Mouse (Mus musculus): ENCODE data around the gene Fyn. TPM values are rescaled to one million over a fixed set of nuclear protein-coding genes. Genes with fewer than 3 reads are reported as not detected.

Gene Fyn
- polyA plus RNA-seq, 1 experiment from 2014 or later: 105 TPM

DNA sequence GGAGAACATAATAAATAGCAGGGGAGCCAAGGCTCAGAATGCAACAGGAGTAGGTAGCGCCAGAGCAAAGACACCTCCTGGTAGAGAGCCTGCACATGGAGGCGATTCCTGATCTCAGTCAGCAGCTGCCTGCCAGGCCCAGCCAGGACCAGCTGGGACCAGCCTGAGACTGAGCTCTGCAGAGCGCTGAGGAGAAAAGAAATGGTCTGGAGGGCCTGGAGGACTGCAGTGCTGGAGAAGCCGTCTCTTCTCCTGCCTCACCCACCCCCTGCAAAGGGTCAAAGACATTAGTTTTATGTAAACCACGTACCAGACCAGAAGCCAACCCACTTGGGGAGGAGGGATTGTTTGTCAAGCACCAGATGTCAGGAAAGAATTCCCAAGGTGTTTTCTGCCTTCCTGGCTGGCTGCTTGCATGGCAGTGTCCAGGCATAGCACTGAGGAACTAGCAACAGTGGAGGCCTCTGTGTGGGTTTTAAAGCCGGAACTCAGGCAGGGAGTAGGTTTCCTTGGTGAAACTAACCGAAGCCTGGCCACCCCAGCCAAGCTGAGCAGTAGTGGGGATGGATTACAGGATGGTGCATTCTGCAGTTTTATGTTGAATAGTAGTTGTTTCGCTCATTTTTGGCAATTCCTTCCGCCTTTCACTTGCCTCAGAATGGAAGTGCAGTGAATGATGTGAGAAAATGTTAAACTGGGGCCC, 165.8 kb downstream of the Fyn start:
- WGBS: 39% methylated on average over 9 of the region's 9 CpGs
- Histone ChIP-seq H3K4me1 (replicated peaks; ENCODE audit: control insufficient read depth, insufficient read depth, low read length) (peaks cover 46% of the 10 kb centered on the region), H3K36me3 (replicated peaks; ENCODE audit: control insufficient read depth, insufficient read depth) (peaks cover 36% of the 10 kb centered on the region), H3K4me2 (replicated peaks) (no peak overlapping the region), H3K9me3 (ENCODE audit: control insufficient read depth, low read length) (no peaks in the 10 kb centered on the region), H3K27ac (peak overlapping the region; percentile 84), H3K27me3 (ENCODE audit: control insufficient read depth, insufficient read depth, low read length) (no peaks in the 10 kb centered on the region), H3K4me3 (replicated peaks; ENCODE audit: low read length) (no peak overlapping the region), H3K9ac (peak overlapping the region; percentile 22)
- DNase-seq (ENCODE audit: low spot score): no peak
- ATAC-seq (ENCODE audit: low FRiP score): peak; percentile 28; the same call in 1 of the 2 replicates

DNA sequence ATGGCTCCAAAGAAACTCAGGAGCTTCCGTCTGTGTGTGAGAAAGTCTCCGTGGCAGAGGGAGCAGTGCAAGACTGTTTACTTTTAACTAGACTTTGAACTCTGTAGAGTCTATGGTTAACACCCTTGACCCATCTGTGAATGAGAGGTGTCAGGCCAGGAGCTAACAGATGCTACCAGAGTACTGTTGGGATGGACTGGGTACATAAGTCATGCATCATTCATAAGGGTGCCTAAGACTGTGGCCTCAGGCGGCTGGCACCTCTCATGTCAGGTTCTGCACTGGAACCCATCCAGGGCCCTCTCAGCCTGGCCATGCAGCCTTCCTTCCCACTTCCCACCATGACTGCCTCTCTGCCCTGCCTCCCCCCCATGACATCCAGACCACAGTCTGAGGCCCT, 166.7 kb downstream of the Fyn start:
- Histone ChIP-seq H3K4me3 (replicated peaks; ENCODE audit: low read length) (no peak overlapping the region), H3K36me3 (replicated peaks; ENCODE audit: control insufficient read depth, insufficient read depth) (peaks cover 27% of the 10 kb centered on the region), H3K9ac (no peak overlapping the region), H3K4me1 (replicated peaks; ENCODE audit: control insufficient read depth, insufficient read depth, low read length) (peaks cover 55% of the 10 kb centered on the region), H3K27ac (peak overlapping the region; percentile 84), H3K9me3 (ENCODE audit: control insufficient read depth, low read length) (no peaks in the 10 kb centered on the region), H3K27me3 (ENCODE audit: control insufficient read depth, insufficient read depth, low read length) (no peaks in the 10 kb centered on the region), H3K4me2 (replicated peaks) (no peak overlapping the region)
- WGBS: 59% methylated on average over 3 of the region's 3 CpGs
- DNase-seq (ENCODE audit: low spot score) (no peak), ATAC-seq (ENCODE audit: low FRiP score) (0 out of 2 replicates have a peak, but pooled peaks have one; percentile 12)

DNA sequence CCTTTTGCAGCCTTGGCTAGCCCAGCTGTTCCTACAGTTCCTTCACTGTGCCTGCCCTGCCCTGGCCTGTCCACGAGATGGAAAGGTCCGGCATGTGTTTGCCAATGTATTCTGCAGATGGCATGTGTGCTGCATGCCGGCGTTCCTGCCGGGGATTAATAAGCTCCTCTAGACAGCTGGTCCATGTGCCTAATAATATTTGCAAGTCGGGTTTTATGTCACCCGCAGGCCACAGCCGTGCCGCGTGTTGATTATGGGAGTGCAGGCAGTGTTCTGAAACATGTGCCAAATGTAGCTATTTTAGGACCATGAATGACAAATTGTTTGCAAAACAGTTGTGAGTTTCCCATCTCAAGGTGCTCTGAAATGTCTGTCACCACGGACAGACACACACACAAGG, 167.6 kb downstream of the Fyn start:
- Histone ChIP-seq H3K9me3 (ENCODE audit: control insufficient read depth, low read length) (no peaks in the 10 kb centered on the region), H3K27ac (peak overlapping the region; percentile 84), H3K4me1 (replicated peaks; ENCODE audit: control insufficient read depth, insufficient read depth, low read length) (peaks cover 62% of the 10 kb centered on the region), H3K36me3 (replicated peaks; ENCODE audit: control insufficient read depth, insufficient read depth) (peaks cover 26% of the 10 kb centered on the region), H3K9ac (0 out of 2 replicates have a peak overlapping the region, but pooled peaks have one; percentile 12), H3K4me2 (replicated peaks) (no peak overlapping the region), H3K27me3 (ENCODE audit: control insufficient read depth, insufficient read depth, low read length) (no peaks in the 10 kb centered on the region), H3K4me3 (replicated peaks; ENCODE audit: low read length) (no peak overlapping the region)
- ATAC-seq (ENCODE audit: low FRiP score): peak; percentile 28; the same call in 1 of the 2 replicates
- 32% methylated on average over 11 of the region's 11 CpGs for WGBS
- DNase-seq (ENCODE audit: low spot score): no peak

DNA sequence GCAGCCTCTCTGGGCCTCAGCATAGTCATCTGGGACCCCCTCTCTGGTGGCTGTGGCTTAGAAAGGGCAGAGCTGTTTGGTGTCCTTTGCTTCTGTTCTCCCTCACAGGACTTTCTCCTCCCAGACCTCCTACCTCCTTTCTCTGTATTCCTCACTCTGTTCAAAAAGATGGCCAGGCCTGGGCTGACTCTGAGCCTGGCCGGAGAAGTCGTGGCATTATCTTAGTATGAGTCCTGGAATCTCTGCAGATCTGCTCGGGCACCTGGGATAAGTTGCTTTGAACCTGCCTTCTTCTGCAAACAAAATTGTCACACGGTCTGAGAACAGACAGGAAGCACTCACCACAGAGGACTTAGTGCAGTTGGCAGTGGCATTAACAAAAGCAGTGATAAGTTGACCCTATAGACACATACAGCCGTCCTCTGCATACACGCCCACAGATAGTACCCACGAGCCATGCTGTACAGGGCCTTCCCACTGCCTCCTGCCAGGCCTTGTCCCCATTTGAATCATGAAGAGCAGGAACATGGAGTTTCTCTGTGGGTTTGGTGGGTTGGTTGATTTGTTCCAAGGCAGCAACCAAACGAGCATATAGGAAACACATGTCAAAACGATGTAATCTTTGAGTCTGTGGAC, 171.5 kb downstream of the Fyn start:
- ATAC-seq (ENCODE audit: low FRiP score) (no peak), DNase-seq (ENCODE audit: low spot score) (no peak)
- peaks cover 70% of the 10 kb centered on the region for H3K4me1 ChIP-seq (replicated peaks; ENCODE audit: control insufficient read depth, insufficient read depth, low read length)
- H3K27me3 ChIP-seq (ENCODE audit: control insufficient read depth, insufficient read depth, low read length): no peaks in the 10 kb centered on the region
- H3K4me2 ChIP-seq (replicated peaks): no peak overlapping the region
- WGBS: 48% methylated on average over 9 of the region's 9 CpGs
- peaks cover 13% of the 10 kb centered on the region; the same call in 1 of the 2 replicates for H3K36me3 ChIP-seq (replicated peaks; ENCODE audit: control insufficient read depth, insufficient read depth)
- H3K4me3 ChIP-seq (replicated peaks; ENCODE audit: low read length): no peak overlapping the region
- 0 out of 2 replicates have a peak overlapping the region, but pooled peaks have one; percentile 35 for H3K9ac ChIP-seq
- no peaks in the 10 kb centered on the region for H3K9me3 ChIP-seq (ENCODE audit: control insufficient read depth, low read length)
- peak overlapping the region; percentile 99 for H3K27ac ChIP-seq

DNA sequence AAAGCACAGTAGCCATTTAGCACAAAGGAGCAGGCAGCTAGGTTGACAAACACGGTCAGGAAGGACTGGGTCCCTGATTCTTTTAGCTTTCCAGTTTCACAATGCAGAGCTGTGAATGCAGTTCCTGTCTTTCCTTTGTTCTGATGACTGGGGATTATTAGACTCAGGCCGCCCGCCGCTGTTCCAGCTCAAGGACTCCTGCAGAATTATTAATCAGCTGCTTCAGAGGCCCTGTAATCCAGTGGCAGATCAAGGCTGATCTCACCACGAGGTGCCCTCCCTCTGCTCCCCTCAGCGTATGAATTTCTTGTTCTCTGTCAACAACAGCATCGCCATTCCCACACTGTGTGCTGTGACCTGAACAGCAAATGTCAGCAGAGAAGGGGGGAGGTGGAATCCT, 172.3 kb downstream of the Fyn start:
- DNase-seq (ENCODE audit: low spot score) (peak; percentile 83), ATAC-seq (ENCODE audit: low FRiP score) (peak; percentile 84)
- H3K4me2 ChIP-seq (replicated peaks): no peak overlapping the region

DNA sequence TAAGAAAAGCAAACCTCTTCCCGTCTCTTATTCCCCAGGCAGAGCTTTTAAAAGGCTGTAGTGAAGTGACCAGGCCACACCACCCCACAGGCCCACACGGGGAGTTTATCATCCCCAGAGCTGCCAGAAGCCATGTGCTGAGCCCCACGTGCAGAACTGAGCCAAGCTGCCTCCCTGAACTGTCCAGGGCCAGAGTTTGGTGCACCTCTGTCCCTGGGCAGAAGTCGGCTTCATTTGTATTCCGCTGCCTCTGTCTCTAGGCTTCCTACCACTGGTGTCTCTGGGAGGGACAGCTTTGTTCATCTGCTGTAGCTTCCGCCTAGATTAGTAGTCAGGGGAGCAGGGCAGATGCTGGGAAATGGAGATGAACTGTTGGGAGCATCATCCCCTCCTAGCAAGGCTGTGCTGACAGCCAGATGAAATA, 172.8 kb downstream of the Fyn start:
- 10% methylated on average over 6 of the region's 6 CpGs for WGBS
- 0 out of 2 replicates have a peak overlapping the region, but pooled peaks have one; percentile 11 for H3K4me2 ChIP-seq (replicated peaks)

More for the DNA sequence above, 172.3 kb downstream of the Fyn start:
- Histone ChIP-seq H3K9ac (peak overlapping the region; percentile 56), H3K36me3 (replicated peaks; ENCODE audit: control insufficient read depth, insufficient read depth) (peaks cover 13% of the 10 kb centered on the region; the same call in 1 of the 2 replicates), H3K4me1 (replicated peaks; ENCODE audit: control insufficient read depth, insufficient read depth, low read length) (peaks cover 65% of the 10 kb centered on the region), H3K27ac (peak overlapping the region; percentile 99), H3K9me3 (ENCODE audit: control insufficient read depth, low read length) (no peaks in the 10 kb centered on the region), H3K4me3 (replicated peaks; ENCODE audit: low read length) (no peak overlapping the region), H3K27me3 (ENCODE audit: control insufficient read depth, insufficient read depth, low read length) (no peaks in the 10 kb centered on the region)
- WGBS: 3% methylated on average over 7 of the region's 7 CpGs

DNA sequence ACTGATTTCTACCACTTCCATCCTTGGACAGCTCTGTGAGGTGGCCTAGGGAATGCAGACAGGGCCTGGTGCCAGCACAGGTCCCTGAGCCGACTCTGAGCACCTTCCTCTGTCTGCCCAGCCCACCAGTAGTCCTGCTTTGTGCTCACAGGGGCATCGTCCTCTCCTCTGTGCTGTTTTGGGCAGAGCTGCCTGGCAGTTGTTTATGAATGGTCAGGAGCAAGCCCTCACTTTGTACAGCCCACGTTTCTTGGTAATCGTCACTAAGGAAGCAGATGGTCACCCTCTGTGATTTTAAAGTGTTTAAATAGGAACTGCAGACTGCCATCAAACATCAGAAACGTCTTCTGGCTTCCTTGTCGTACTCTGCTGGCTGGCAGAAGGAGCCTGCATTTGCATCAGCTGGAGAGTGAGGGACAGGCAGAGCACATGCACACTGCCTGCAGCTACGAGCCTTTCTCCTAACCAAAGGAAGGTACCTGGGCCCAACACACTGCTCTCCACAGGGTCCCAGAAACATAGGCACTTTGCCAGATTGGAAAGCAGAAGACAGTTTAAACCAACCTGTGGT, 173.4 kb downstream of the Fyn start:
- peak; percentile 25 for ATAC-seq (ENCODE audit: low FRiP score)
- H3K4me1 ChIP-seq (replicated peaks; ENCODE audit: control insufficient read depth, insufficient read depth, low read length): peaks cover 61% of the 10 kb centered on the region
- WGBS: 2% methylated on average over 7 of the region's 7 CpGs

More for the DNA sequence above, 172.8 kb downstream of the Fyn start:
- Histone ChIP-seq H3K27ac (peak overlapping the region; percentile 99), H3K9me3 (ENCODE audit: control insufficient read depth, low read length) (no peaks in the 10 kb centered on the region), H3K36me3 (replicated peaks; ENCODE audit: control insufficient read depth, insufficient read depth) (peaks cover 13% of the 10 kb centered on the region; the same call in 1 of the 2 replicates), H3K9ac (peak overlapping the region; percentile 56), H3K4me3 (replicated peaks; ENCODE audit: low read length) (no peak overlapping the region), H3K27me3 (ENCODE audit: control insufficient read depth, insufficient read depth, low read length) (no peaks in the 10 kb centered on the region), H3K4me1 (replicated peaks; ENCODE audit: control insufficient read depth, insufficient read depth, low read length) (peaks cover 61% of the 10 kb centered on the region)
- ATAC-seq (ENCODE audit: low FRiP score) (peak; percentile 68), DNase-seq (ENCODE audit: low spot score) (no peak)

DNA sequence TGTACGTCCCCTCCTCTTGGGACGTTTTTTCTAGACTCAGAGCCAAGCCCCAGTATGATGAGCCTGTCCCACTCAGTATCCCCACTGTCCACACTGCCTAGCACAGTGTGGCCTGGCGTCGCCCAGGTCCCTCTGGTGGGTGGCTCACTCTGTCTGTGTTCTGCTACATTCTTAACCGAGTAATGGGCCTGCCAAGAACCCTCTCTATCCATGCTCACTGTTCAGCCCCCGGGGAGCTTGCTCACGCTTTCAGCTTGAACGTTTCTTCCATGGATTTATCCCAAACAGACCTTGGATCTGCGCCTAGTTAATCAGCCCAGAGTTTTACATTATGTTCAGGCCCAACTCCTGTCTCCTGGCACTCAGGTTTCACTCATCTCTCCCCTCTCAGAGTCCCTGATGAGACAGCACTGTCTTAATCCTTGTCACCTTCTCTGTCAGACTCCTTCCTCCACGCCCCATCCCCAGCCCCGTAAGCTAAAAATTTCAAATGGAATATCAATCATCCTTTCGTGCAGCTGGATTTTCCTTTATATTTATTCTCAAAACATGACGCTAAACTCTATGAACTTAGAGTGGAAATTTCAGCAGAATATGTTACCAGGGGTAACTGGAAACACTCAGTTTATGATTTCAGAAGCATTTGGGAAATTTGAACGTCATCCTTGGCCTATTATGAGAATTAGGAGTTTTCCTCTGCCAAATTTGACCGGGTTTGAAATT, 174.0 kb downstream of the Fyn start:
- DNase-seq (ENCODE audit: low spot score) (no peak), ATAC-seq (ENCODE audit: low FRiP score) (peak; percentile 22; the same call in 1 of the 2 replicates)
- 48% methylated on average over 15 of the region's 15 CpGs for WGBS
- peaks cover 3% of the 10 kb centered on the region; the same call in 1 of the 2 replicates for H3K36me3 ChIP-seq (replicated peaks; ENCODE audit: control insufficient read depth, insufficient read depth)
- H3K4me3 ChIP-seq (replicated peaks; ENCODE audit: low read length): no peak overlapping the region
- peak overlapping the region; percentile 99 for H3K27ac ChIP-seq
- peaks cover 57% of the 10 kb centered on the region for H3K4me1 ChIP-seq (replicated peaks; ENCODE audit: control insufficient read depth, insufficient read depth, low read length)
- no peaks in the 10 kb centered on the region for H3K27me3 ChIP-seq (ENCODE audit: control insufficient read depth, insufficient read depth, low read length)
- H3K9me3 ChIP-seq (ENCODE audit: control insufficient read depth, low read length): no peaks in the 10 kb centered on the region
- H3K9ac ChIP-seq: peak overlapping the region; percentile 56
- no peak overlapping the region for H3K4me2 ChIP-seq (replicated peaks)

More for the DNA sequence above, 173.4 kb downstream of the Fyn start:
- peak overlapping the region; percentile 56 for H3K9ac ChIP-seq
- 0 out of 2 replicates have a peak overlapping the region, but pooled peaks have one; percentile 11 for H3K4me2 ChIP-seq (replicated peaks)
- H3K4me3 ChIP-seq (replicated peaks; ENCODE audit: low read length): no peak overlapping the region
- H3K27me3 ChIP-seq (ENCODE audit: control insufficient read depth, insufficient read depth, low read length): no peaks in the 10 kb centered on the region
- H3K9me3 ChIP-seq (ENCODE audit: control insufficient read depth, low read length): no peaks in the 10 kb centered on the region
- H3K36me3 ChIP-seq (replicated peaks; ENCODE audit: control insufficient read depth, insufficient read depth): peaks cover 10% of the 10 kb centered on the region; the same call in 1 of the 2 replicates
- peak overlapping the region; percentile 99 for H3K27ac ChIP-seq
- DNase-seq (ENCODE audit: low spot score): no peak

Measured in hindbrain, embryonic 14.5 days (tissue).